Mouse (Mus musculus) kidney, embryonic 16.5 days (tissue): ENCODE results near the gene Sp1. TPM values are rescaled to one million over a fixed set of nuclear protein-coding genes. Genes with fewer than 3 reads are reported as not detected.

Source experiments
- ATAC-seq: fragments of 200-750 bp; cut with Nextera tagmentation; 2 replicates; pipeline ENCODE4 v1.8.0; 2017; ENCODE audit warnings: moderate TSS enrichment; ENCODE audit not compliant: low FRiP score, low TSS enrichment
- H3K27ac ChIP-seq: fragments of 300-500 bp; sonication (generic); 2 replicates; pipeline ENCODE4 v1.5.1; 2014; ENCODE audit warnings: low read length
- H3K27me3 ChIP-seq: fragments of 300-500 bp; sonication (generic); 2 replicates; pipeline ENCODE4 v1.6.1; 2014; ENCODE audit warnings: low read length, control low read depth, mixed read lengths; ENCODE audit not compliant: insufficient read depth
- H3K36me3 ChIP-seq: fragments of 300-500 bp; sonication (generic); 2 replicates; pipeline ENCODE4 v1.6.1; 2014; ENCODE audit warnings: low read length, control low read depth, mixed read lengths; ENCODE audit not compliant: insufficient read depth
- H3K4me1 ChIP-seq: fragments of 300-500 bp; sonication (generic); 2 replicates; pipeline ENCODE4 v1.6.1; 2014; ENCODE audit warnings: low read length, control low read depth, mixed read lengths; ENCODE audit not compliant: insufficient read depth
- H3K4me2 ChIP-seq: fragments of 300-500 bp; sonication (generic); replicated peaks from 2 replicates; pipeline ENCODE4 v1.6.1; 2014; ENCODE audit warnings: low read depth, low read length
- H3K4me3 ChIP-seq: fragments of 300-500 bp; sonication (generic); 2 replicates; pipeline ENCODE4 v1.5.1; 2014; ENCODE audit warnings: mild to moderate bottlenecking, low read length
- H3K9ac ChIP-seq: fragments of 300-500 bp; sonication (generic); replicated peaks from 2 replicates; pipeline ENCODE4 v1.6.1; 2014; ENCODE audit warnings: low read length
- H3K9me3 ChIP-seq: fragments of 300-500 bp; sonication (generic); 2 replicates; pipeline ENCODE4 v1.6.1; 2016; ENCODE audit warnings: low read length, control low read depth
- WGBS: fragments of 180-500 bp; shearing (Covaris S2); extraction: QIAGEN DNeasy Blood & Tissue Kit; methylation state at CpG from one replicate; pipeline ENCODE4 v1.1.7; 2014; 5-methylcytosine and 5-hydroxymethylcytosine counted together
- polyA plus RNA-seq: library from polyadenylated mRNA; unstranded; fragments of >200 nt; fragmentation: Nextera tagmentation; extraction: Ambion mirVana; gene quantifications from 2 replicates; pipeline ENCODE4 v1.2.1, GENCODE M21; 2015

Gene Sp1
- 10.6 and 11.3 TPM in 2 replicates for polyA plus RNA-seq

DNA sequence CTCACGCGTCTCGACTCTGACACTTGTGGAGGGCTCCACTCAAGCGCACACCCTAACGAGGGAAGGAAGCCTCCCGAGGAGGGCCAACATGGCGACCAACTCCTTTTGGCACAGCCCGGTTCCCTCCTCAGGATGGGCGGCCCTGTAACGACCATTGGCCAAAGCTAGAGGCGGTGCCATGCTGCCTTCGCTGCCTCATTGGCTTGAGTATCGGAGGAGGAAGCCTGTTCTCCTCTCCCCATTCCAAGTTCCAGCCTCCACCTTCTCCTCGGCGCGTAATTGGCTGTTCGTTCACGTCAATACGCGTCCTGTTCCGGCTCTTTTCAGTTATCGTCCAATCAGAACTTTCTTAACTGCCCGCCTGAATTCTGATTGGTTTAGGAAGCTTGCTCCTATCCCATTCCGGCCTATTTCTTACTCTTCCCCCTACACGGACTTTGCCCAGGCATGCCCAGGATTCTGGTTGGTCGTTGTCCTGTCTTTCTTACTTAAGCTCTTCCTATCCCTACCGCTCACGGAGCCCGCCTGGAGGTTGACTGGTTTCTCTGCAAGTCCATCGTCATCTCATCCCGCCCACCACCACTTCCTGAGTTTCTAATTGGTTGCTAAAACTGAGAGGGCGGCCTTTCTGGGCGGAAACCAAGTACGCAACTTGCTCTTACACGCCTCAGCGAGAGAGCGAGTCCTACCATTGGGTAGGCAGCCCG lies at the start of gene Sp1:
TSS of gene Sp1 (plus strand) at position 655 of the 707 bp plus-strand sequence.
- peak; percentile 99 for ATAC-seq
- Histone ChIP-seq H3K4me1 (peaks cover 40% of the 10 kb centered on the region), H3K27ac (peak within 1 kb of the TSS; percentile 100), H3K9ac (peak within 1 kb of the TSS; percentile 98), H3K27me3 (no peaks in the 10 kb centered on the region), H3K36me3 (peaks cover 30% of the 10 kb centered on the region), H3K4me2 (peak within 1 kb of the TSS; percentile 53), H3K4me3 (peak within 1 kb of the TSS; percentile 75), H3K9me3 (no peaks in the 10 kb centered on the region)
- WGBS, result under 1% methylated on average over 38 of the region's 38 CpGs

DNA sequence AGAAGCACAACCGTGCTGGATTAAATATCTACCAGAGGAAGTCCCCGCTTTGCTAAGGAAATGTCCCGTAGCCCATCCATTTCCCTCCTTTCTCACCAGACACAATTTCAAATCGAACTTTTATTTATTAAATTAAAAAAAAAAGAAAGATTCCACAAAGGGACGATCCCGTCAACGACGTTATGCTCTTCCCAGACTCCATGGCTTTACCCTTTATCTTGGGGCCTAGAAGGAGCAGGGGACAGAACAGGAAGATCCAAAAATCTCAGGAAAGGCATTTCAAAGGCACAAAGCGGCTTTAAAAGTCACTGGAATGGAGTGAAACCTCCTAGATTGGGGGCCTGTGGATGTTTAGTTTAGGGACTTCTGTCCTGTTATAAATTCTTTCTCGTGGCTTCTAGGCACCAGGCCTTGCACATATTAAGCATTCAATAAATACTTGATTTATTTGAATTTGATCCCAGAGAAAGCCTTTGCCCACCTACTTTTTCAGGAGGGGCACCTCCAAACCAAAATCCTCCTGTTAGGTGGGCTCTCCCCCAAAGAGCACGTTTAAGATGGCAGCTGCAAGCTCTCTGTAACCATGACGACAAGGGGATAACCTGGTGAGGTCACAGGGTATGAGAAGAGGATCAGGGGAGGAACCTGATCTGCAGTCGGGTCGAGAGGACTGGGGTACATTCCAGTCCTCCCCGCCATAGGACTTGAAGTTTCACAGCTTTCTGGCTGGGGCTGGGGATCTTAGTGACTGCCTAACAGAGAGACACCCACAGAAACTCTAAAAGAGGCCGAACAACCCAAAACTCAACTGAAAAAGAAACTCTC lies 49.2 kb upstream of the Sp1 start:
- Histone ChIP-seq H3K9me3 (no peaks in the 10 kb centered on the region), H3K4me1 (peaks cover 23% of the 10 kb centered on the region), H3K9ac (peak overlapping the region; percentile 86), H3K4me2 (peak overlapping the region; percentile 95), H3K36me3 (no peaks in the 10 kb centered on the region), H3K27me3 (peaks cover 12% of the 10 kb centered on the region), H3K4me3 (peak overlapping the region; percentile 59), H3K27ac (peak overlapping the region; percentile 92)
- WGBS, result 41% methylated on average over 16 of the region's 16 CpGs
- no peak for ATAC-seq

DNA sequence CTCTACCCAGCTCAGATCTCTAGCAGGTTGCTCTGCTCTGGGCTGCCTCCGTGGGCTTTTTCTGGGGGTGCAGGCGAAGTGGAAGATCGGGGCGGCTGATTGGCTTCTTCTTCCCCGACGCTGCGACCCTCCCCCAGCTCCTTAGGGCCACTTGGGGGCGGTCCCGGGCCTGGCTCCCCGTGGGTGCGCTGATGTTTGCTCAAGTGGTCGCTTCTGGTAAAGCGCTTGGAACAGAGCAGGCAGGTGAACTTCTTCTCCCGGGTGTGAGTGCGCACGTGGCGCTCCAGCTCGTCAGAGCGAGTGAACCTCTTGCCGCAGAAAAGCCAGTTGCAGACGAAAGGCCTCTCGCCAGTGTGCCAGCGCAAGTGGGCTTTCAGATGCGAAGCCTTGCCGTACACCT lies 47.8 kb upstream of the Sp1 start:
- H3K4me2 ChIP-seq, result peak overlapping the region; percentile 53
- H3K9me3 ChIP-seq, result no peaks in the 10 kb centered on the region
- WGBS, result 3% methylated on average over 25 of the region's 25 CpGs
- H3K4me1 ChIP-seq, result peaks cover 32% of the 10 kb centered on the region
- ATAC-seq, result no peak
- peaks cover 16% of the 10 kb centered on the region for H3K27me3 ChIP-seq
- no peak overlapping the region for H3K27ac ChIP-seq
- H3K36me3 ChIP-seq, result no peaks in the 10 kb centered on the region
- peak overlapping the region; percentile 52 for H3K9ac ChIP-seq
- H3K4me3 ChIP-seq, result peak overlapping the region; percentile 23; the same call in 1 of the 2 replicates

DNA sequence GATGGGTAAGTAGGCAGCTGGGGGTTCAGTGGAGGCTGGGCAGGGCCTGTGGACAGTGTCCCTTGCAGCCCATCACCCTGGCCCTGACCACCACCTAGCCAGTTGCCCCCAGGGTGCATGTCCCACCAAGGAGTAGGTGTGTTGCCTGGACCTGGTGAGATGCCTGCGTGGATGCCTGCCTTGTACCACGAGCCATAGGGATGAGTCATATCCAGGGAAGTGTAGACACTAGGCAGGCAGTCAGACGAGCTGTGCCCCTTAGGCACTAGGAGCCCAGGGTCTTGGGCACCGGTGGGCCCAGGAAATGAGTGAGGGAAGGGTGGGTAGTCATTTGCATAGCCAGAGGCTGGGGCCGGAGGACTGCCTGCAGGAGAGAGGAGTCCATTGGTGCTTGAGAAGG lies 47.1 kb upstream of the Sp1 start:
- H3K9ac ChIP-seq, result no peak overlapping the region
- H3K4me3 ChIP-seq, result no peak overlapping the region
- H3K4me1 ChIP-seq, result peaks cover 32% of the 10 kb centered on the region
- no peak overlapping the region for H3K27ac ChIP-seq
- H3K9me3 ChIP-seq, result no peaks in the 10 kb centered on the region
- no peaks in the 10 kb centered on the region for H3K36me3 ChIP-seq
- no peak overlapping the region for H3K4me2 ChIP-seq
- ATAC-seq, result no peak
- WGBS, result 28% methylated on average over 5 of the region's 5 CpGs
- H3K27me3 ChIP-seq, result peaks cover 16% of the 10 kb centered on the region

DNA sequence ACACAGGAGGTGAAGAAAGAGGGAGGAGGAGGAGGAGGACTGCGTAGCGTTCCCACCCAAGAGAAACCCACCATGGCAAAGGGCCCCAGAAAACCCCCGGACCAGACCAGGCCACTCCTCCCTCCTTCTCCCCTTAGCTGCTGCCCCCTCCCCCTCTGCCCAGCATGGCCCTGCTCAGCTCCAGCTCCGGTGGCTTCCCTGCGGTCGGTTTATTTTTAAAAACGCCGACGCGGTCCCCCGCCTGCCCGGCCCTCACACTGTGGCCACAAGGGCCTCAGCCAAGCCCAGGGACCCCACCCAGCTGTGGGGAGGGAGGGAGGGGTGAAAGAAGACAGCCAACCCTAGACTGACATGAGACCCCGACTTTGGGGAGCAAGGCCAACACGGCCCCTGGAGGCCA lies 43.3 kb upstream of the Sp1 start:
- Histone ChIP-seq H3K4me1 (peaks cover 36% of the 10 kb centered on the region), H3K9me3 (no peaks in the 10 kb centered on the region), H3K27me3 (peaks cover 14% of the 10 kb centered on the region), H3K4me2 (peak overlapping the region; percentile 57), H3K27ac (peak overlapping the region; percentile 59; the same call in 1 of the 2 replicates), H3K36me3 (no peaks in the 10 kb centered on the region), H3K9ac (peak overlapping the region; percentile 68), H3K4me3 (peak overlapping the region; percentile 26)
- 4% methylated on average over 14 of the region's 14 CpGs for WGBS
- peak; percentile 49; the same call in 1 of the 2 replicates for ATAC-seq

DNA sequence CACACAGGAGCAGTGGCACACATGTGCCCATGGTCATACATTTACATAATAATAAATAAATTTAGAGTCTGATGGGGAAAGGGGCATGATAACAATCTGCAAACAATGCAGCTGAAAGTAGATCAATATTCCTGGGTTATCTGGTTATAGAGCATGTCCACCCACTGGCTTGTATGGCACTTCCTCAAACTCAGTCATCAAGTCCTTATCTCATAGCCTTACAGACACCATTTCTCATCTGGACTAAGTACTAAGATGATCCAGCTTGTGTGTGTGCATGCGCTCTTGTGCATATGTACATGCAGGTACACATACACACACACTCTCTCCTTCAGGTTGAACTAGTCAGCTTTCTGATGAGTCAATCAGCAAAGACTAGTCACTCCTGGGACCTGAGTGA lies 41.3 kb upstream of the Sp1 start:
- Histone ChIP-seq H3K9ac (no peak overlapping the region), H3K27ac (no peak overlapping the region), H3K27me3 (peaks cover 6% of the 10 kb centered on the region), H3K4me1 (peaks cover 25% of the 10 kb centered on the region), H3K4me3 (no peak overlapping the region), H3K36me3 (no peaks in the 10 kb centered on the region), H3K9me3 (no peaks in the 10 kb centered on the region), H3K4me2 (no peak overlapping the region)
- no peak for ATAC-seq
- 98% methylated on average over 1 of the region's 1 CpGs for WGBS

DNA sequence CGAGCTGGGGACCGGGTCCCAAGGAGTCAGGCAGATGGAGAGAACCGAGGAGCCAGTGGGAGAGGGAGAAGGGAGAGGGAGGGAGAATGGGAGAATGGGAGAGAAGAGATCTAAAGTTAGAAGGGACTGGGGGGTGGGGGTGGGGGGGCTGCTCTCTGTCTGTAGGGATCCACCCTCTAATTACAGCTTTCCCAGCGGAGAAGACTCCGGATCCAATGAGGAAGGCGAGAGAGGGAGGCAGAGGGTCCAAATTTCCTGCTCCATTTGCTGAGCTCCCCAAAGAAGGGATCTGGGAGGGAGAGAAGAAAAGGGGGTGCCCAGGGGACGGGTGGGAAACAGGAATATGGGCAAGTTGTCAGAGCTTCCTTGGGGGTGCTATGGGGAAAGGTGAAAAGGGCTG lies 39.7 kb upstream of the Sp1 start:
- no peak for ATAC-seq
- Histone ChIP-seq H3K4me1 (peaks cover 36% of the 10 kb centered on the region), H3K36me3 (no peaks in the 10 kb centered on the region), H3K4me3 (peak overlapping the region; percentile 35), H3K27ac (no peak overlapping the region; the same call in 1 of the 2 replicates), H3K9me3 (no peaks in the 10 kb centered on the region), H3K4me2 (peak overlapping the region; percentile 51), H3K27me3 (peaks cover 6% of the 10 kb centered on the region), H3K9ac (peak overlapping the region; percentile 63)
- WGBS, result 11% methylated on average over 6 of the region's 7 CpGs

DNA sequence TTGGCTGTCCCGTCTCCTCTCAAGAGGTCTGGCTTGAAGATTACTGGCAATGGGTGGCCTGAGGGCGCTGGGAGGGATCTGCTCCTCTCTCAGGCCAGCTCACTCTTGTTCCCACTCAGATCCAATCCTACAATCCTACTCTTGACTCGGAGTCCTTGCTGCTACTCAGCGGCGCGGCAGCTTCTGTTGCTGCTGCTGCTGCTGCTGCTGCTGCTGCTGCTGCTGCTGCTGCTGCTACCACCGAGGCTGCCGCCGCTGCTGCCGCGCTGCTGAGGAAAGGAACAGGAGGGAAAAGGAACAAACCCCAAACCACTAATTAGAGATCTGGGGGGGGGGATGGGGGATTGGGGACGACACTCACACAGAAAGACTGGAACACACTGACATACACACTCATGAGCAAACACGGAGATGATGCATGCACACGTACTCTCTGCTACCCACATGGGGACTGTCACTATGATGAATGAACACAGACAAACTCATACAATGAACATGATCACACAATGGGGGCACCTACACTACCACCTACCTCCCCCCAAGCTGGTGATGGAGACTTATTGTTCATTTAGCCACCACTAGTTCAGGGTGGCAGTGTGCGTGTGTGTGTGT lies 39.1 kb upstream of the Sp1 start, which contains the start of gene Sp7:
TSS of gene Sp7 (minus strand) at position 450 of the 612 bp plus-strand sequence.
- Histone ChIP-seq H3K9ac (peak within 1 kb of the TSS; percentile 63), H3K4me3 (peak within 1 kb of the TSS; percentile 35), H3K36me3 (no peaks in the 10 kb centered on the region), H3K27ac (no peak within 1 kb of the TSS; the same call in 1 of the 2 replicates), H3K4me1 (peaks cover 36% of the 10 kb centered on the region), H3K27me3 (peaks cover 6% of the 10 kb centered on the region), H3K4me2 (peak within 1 kb of the TSS; percentile 51), H3K9me3 (no peaks in the 10 kb centered on the region)
- no peak for ATAC-seq
- 9% methylated on average over 15 of the region's 15 CpGs for WGBS

DNA sequence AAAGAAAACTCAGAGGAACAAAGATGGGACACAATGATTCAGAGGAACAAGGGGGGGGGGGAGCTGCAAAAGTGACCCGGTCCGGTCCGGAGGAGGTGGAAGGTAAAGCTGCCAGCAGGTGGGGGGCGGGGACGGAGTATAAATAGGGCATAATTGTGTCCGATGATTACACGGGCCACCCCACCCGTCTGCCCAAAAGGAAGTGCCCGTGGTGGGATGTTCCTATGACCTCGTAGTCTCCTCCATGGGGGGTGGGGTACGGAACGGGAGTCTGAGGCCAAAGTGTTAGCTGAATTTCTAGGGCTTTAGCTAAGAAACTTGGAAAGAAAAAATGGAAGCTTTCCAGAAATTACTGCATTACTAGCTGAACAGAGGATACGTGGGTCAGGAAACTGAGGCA lies 36.0 kb upstream of the Sp1 start:
- WGBS, result 9% methylated on average over 13 of the region's 13 CpGs

More for the DNA sequence above, 36.0 kb upstream of the Sp1 start:
- no peak overlapping the region for H3K9ac ChIP-seq
- peaks cover 2% of the 10 kb centered on the region for H3K27me3 ChIP-seq
- no peak overlapping the region for H3K27ac ChIP-seq
- no peak for ATAC-seq
- peaks cover 27% of the 10 kb centered on the region for H3K4me1 ChIP-seq
- H3K4me3 ChIP-seq, result no peak overlapping the region
- H3K36me3 ChIP-seq, result no peaks in the 10 kb centered on the region
- no peaks in the 10 kb centered on the region for H3K9me3 ChIP-seq
- H3K4me2 ChIP-seq, result 0 out of 2 replicates have a peak overlapping the region, but pooled peaks have one; percentile 23
